Comparison of ENCODE assay signal across 8 mouse cellular contexts in genomic region chr16:90072651-90073050, GRCm38 (mm10).
DNase-seq lines count a peak whose midpoint lies in the region; ATAC-seq and TF ChIP-seq lines count a peak whose summit lies in the region.

No protein-coding gene starts in this region.

- H3K36me3 ChIP-seq in forebrain, embryonic 13.5 days (ENCODE audit: poor library complexity, severe bottlenecking), result no peaks in the 10 kb centered on the region
- H3K36me3 ChIP-seq in intestine, embryonic 14.5 days (ENCODE audit: control insufficient read depth, insufficient read depth, low read length), result no peaks in the 10 kb centered on the region
- no peaks in the 10 kb centered on the region for H3K36me3 ChIP-seq in lung, embryonic 15.5 days

- no peak for TF ChIP-seq POLR2A in olfactory bulb, adult 2 months (IDR thresholded peaks at IDR 0.05; ENCODE audit: insufficient read depth, low read depth, low read length)

- H3K4me3 ChIP-seq in forebrain, embryonic 13.5 days, result no peak overlapping the region
- no peak overlapping the region for H3K4me3 ChIP-seq in intestine, embryonic 14.5 days (ENCODE audit: low read depth, low read length)
- H3K4me3 ChIP-seq in lung, embryonic 15.5 days, result no peak overlapping the region; the same call in 1 of the 2 replicates
- H3K4me3 ChIP-seq in olfactory bulb, adult 2 months (ENCODE audit: insufficient read depth, low read depth, low read length), result no peak overlapping the region

- peak overlapping the region; percentile 34 for H3K4me2 ChIP-seq in forebrain, embryonic 13.5 days
- peak overlapping the region; percentile 37 for H3K4me2 ChIP-seq in intestine, embryonic 14.5 days (ENCODE audit: low read length)
- peak overlapping the region; percentile 38 for H3K4me2 ChIP-seq in lung, embryonic 15.5 days

- no peaks in the 10 kb centered on the region for H3K9me3 ChIP-seq in forebrain, embryonic 13.5 days (replicated peaks)
- no peaks in the 10 kb centered on the region for H3K9me3 ChIP-seq in intestine, embryonic 14.5 days (ENCODE audit: control insufficient read depth, low read length)
- H3K9me3 ChIP-seq in lung, embryonic 15.5 days, result no peaks in the 10 kb centered on the region

- DNase-seq in right cerebral cortex, adult 2 months (ENCODE audit: low spot score in 2 of 2), result peak; percentile 24 to 40
- no peak for DNase-seq in right cerebral cortex, postnatal 25 days
- DNase-seq in intestine, embryonic 14.5 days (ENCODE audit: low spot score), result peak; percentile 64
- no peak for DNase-seq in gastrocnemius, postnatal 14 days
- DNase-seq in cerebellum, adult 9-11 months, result no peak

- intact Hi-C loops in gastrocnemius, postnatal 14 days (cut with DNase I; ENCODE audit: low total_unique reads), result no loop called here

- ATAC-seq in forebrain, embryonic 13.5 days, result peak; percentile 37
- ATAC-seq in intestine, embryonic 14.5 days (replicated peaks; ENCODE audit: low FRiP score, low TSS enrichment, low read depth), result no peak
- peak; percentile 62; the same call in 1 of the 2 replicates for ATAC-seq in lung, embryonic 15.5 days (ENCODE audit: borderline replicate concordance, extremely low read depth, low FRiP score, low TSS enrichment)

- H3K27ac ChIP-seq in forebrain, embryonic 13.5 days, result 0 out of 2 replicates have a peak overlapping the region, but pooled peaks have one; percentile 36
- no peak overlapping the region; the same call in 1 of the 2 replicates for H3K27ac ChIP-seq in intestine, embryonic 14.5 days (ENCODE audit: low read depth)
- no peak overlapping the region for H3K27ac ChIP-seq in lung, embryonic 15.5 days
- peak overlapping the region; percentile 40; the same call in 1 of the 2 replicates for H3K27ac ChIP-seq in olfactory bulb, adult 2 months (ENCODE audit: insufficient read depth, low read depth, low read length)

- H3K27me3 ChIP-seq in forebrain, embryonic 13.5 days, result no peaks in the 10 kb centered on the region
- no peaks in the 10 kb centered on the region for H3K27me3 ChIP-seq in intestine, embryonic 14.5 days (replicated peaks; ENCODE audit: control insufficient read depth, insufficient read depth, low read length)
- H3K27me3 ChIP-seq in lung, embryonic 15.5 days, result 0 out of 2 replicates have a peak, but pooled peaks cover 2% of the 10 kb centered on the region

- H3K4me1 ChIP-seq in forebrain, embryonic 13.5 days, result peaks cover 50% of the 10 kb centered on the region
- H3K4me1 ChIP-seq in intestine, embryonic 14.5 days (replicated peaks; ENCODE audit: control insufficient read depth, insufficient read depth, low read length), result peaks cover 21% of the 10 kb centered on the region
- peaks cover 21% of the 10 kb centered on the region for H3K4me1 ChIP-seq in lung, embryonic 15.5 days
- H3K4me1 ChIP-seq in olfactory bulb, adult 2 months (ENCODE audit: control insufficient read depth, insufficient read depth, low read length), result peaks cover 37% of the 10 kb centered on the region

- peak overlapping the region; percentile 3; the same call in 1 of the 2 replicates for H3K9ac ChIP-seq in forebrain, embryonic 13.5 days
- H3K9ac ChIP-seq in intestine, embryonic 14.5 days (ENCODE audit: low read length), result no peak overlapping the region
- H3K9ac ChIP-seq in lung, embryonic 15.5 days, result no peak overlapping the region

- WGBS in forebrain, embryonic 13.5 days, result 17% methylated on average over 15 of the region's 15 CpGs
- whole genome bisulfite sequencing in intestine, embryonic 14.5 days, result 5% methylated on average over 15 of the region's 15 CpGs
- WGBS in lung, embryonic 15.5 days, result 3% methylated on average over 15 of the region's 15 CpGs
- WGBS in olfactory bulb, adult 2 months, result 20% methylated on average over 15 of the region's 15 CpGs

- no peak for TF ChIP-seq CTCF in olfactory bulb, adult 2 months (IDR thresholded peaks at IDR 0.05; ENCODE audit: insufficient read depth, low read depth, low read length)

Comparison
In these comparisons a context has a peak if more than half of its experiments do, and no peak if none do; other contexts are left out.
1. DNase-seq: peak in right cerebral cortex, adult 2 months (2 of 2) and intestine, embryonic 14.5 days (single experiment); none in right cerebral cortex, postnatal 25 days (single experiment), gastrocnemius, postnatal 14 days (single experiment) and cerebellum, adult 9-11 months (single experiment).
2. H3K27ac ChIP-seq: peak in forebrain, embryonic 13.5 days (single experiment) and olfactory bulb, adult 2 months (single experiment); none in intestine, embryonic 14.5 days (single experiment) and lung, embryonic 15.5 days (single experiment).
3. Peak in every context shown above with its lines, with median percentiles within 50 percentile points of each other: H3K4me2 ChIP-seq.